Mouse (Mus musculus): ENCODE data around the gene Gm20924. TPM values are rescaled to one million over a fixed set of nuclear protein-coding genes. Genes with fewer than 3 reads are reported as not detected.
"Not testable (repeated sequence)": the region's sequence is repeated elsewhere in the genome, so short reads cannot be mapped to it uniquely, and the experiment has no call there.

Gm20924 gene
- total RNA-seq (2021), result not detected
- long read RNA-seq, experiment 1, result 0 reads
- long read RNA-seq, experiment 2, result 0 reads

DNA sequence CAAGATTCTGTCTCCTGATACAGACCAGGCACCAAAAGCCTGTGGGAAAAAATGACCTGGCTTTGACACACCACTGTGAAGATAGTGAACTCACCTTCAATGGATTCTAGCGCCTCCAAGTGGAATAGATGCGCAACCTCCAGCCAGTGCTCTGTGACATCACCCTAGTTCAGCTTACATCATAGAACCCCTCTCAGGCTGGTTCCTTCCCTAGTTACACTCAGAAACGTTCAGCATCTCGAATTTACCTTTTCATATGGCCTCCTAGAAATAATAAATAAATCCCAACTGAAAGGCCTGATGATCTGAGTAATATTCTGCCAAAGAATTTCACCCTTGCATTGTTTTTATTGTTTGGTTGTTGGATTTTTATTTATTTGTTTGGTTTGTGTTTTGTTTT lies at the start of gene Gm20924:
Gm20924 (minus strand) TSS at position 101 of the 400 bp plus-strand sequence.
- DNase-seq (ENCODE audit: low spot score in 2 of 2), result not testable (repeated sequence)

Other genes starting within 250 kb of the Gm20924 start
- not detected for gene Gm20736, start 170.2 kb upstream of the Gm20924 start, total RNA-seq (2021)